Mouse (Mus musculus) layer of hippocampus, postnatal 14 days (tissue): Measurements from ENCODE around the gene Mettl22. TPM values are rescaled to one million over a fixed set of nuclear protein-coding genes. Genes with fewer than 3 reads are reported as not detected.

Source experiments
- total RNA-seq, 2 experiments: library from RNA; stranded (reverse); gene quantifications; 2 replicates each; pipeline ENCODE4 v1.2.3; 2021

The Mettl22 gene
- total RNA-seq, 2 experiments from 2014 or later, result 32.4 to 33.6 TPM

Other genes with a start within 250 kb of the Mettl22 start
- gene Tmem114, start 45.7 kb upstream of the Mettl22 start, total RNA-seq, result 10 to 100 TPM; 11.4 to 12.0 TPM
- gene Abat, start 42.6 kb downstream of the Mettl22 start, total RNA-seq, result 100 to 1,000 TPM; 149 to 156 TPM
- 10 to 100 TPM; 31.9 to 34.5 TPM for gene Pmm2, start 166.9 kb downstream of the Mettl22 start, total RNA-seq
- gene Tmem186, start 166.9 kb downstream of the Mettl22 start, total RNA-seq, result 10 to 100 TPM; 10.6 to 11.5 TPM
- gene Carhsp1, start 201.4 kb downstream of the Mettl22 start, total RNA-seq, result 10 to 100 TPM; 23.2 to 23.8 TPM
- gene Gm5767, start 210.0 kb downstream of the Mettl22 start, total RNA-seq, result not detected